Mouse (Mus musculus): ENCODE measurements at regions not wholly inside any gene's neighbourhood (a gene's known extent, or its start where the extent isn't known, plus 50 kb on each side); places are given as distances from the start of the nearest gene placed in this dataset.
"Not testable (repeated sequence)": the region's sequence is repeated elsewhere in the genome, so short reads cannot be mapped to it uniquely, and the experiment has no call there.

GRCm38 (mm10) chr1:26459892-26460291 lies 227.4 kb downstream of the 4931408C20Rik start:
- intact Hi-C loops (cut with DNase I) = no loop called here
- no peak for DNase-seq (ENCODE audit: low spot score in 2 of 2)

GRCm38 (mm10) chr1:26426383-26426782 lies 260.9 kb downstream of the 4931408C20Rik start:
- DNase-seq (ENCODE audit: low spot score in 2 of 2) = no peak
- intact Hi-C loops (cut with DNase I) = no loop called here

- intact Hi-C loops (cut with DNase I) = no loop called here
- no peak for DNase-seq (ENCODE audit: low spot score in 2 of 2)
Observed at GRCm38 (mm10) chr1:26387938-26388897, 299.0 kb downstream of the 4931408C20Rik start.

GRCm38 (mm10) chr1:26340543-26340942 lies 346.7 kb downstream of the 4931408C20Rik start:
- intact Hi-C loops (cut with DNase I) = no loop called here
- no peak for DNase-seq (ENCODE audit: low spot score in 2 of 2)

GRCm38 (mm10) chr1:26339876-26340275 lies 347.4 kb downstream of the 4931408C20Rik start:
- intact Hi-C loops (cut with DNase I); DNase-seq (ENCODE audit: low spot score in 2 of 2): not testable (repeated sequence)

GRCm38 (mm10) chr1:26289582-26289981 lies 397.7 kb downstream of the 4931408C20Rik start:
- intact Hi-C loops (cut with DNase I) = no loop called here

GRCm38 (mm10) chr1:26282885-26283613 lies 404.2 kb downstream of the 4931408C20Rik start:
- intact Hi-C loops (cut with DNase I) = no loop called here
- DNase-seq (ENCODE audit: low spot score in 2 of 2) = peak; percentile 6

More at GRCm38 (mm10) chr1:26289582-26289981, 397.7 kb downstream of the 4931408C20Rik start:
- no peak for DNase-seq (ENCODE audit: low spot score in 2 of 2)

- DNase-seq (ENCODE audit: low spot score in 2 of 2) = no peak
- intact Hi-C loops (cut with DNase I) = no loop called here
Observed at GRCm38 (mm10) chr1:26276606-26277005, 410.7 kb downstream of the 4931408C20Rik start.

GRCm38 (mm10) chr1:26243351-26243750 lies 413.8 kb upstream of the Adgrb3 start:
- intact Hi-C loops (cut with DNase I) = no loop called here
- DNase-seq (ENCODE audit: low spot score in 2 of 2) = no peak

- intact Hi-C loops (cut with DNase I) = no loop called here
- DNase-seq (ENCODE audit: low spot score in 2 of 2) = no peak
Observed at GRCm38 (mm10) chr1:26229291-26230053, 400.0 kb upstream of the Adgrb3 start.

GRCm38 (mm10) chr1:26204443-26204842 lies 374.9 kb upstream of the Adgrb3 start:
- intact Hi-C loops (cut with DNase I) = no loop called here
- DNase-seq (ENCODE audit: low spot score in 2 of 2) = no peak

Data from left cerebral cortex, postnatal 36 days (tissue).